Mouse (Mus musculus) ES-E14 (cell line): ENCODE results near the gene Pabpn1.

Experiments used
- CHD2 ChIP-seq: IDR thresholded peaks from 2 replicates; pipeline ENCODE4 v1.6.1; 2014; ENCODE audit warnings: mild to moderate bottlenecking, low read depth, low read length, inconsistent platforms
- HCFC1 ChIP-seq: IDR thresholded peaks from 2 replicates; pipeline ENCODE4 v1.6.1; 2012; ENCODE audit warnings: low read length, inconsistent platforms, borderline replicate concordance; ENCODE audit not compliant: insufficient read depth
- MAFK ChIP-seq: IDR thresholded peaks from 2 replicates; pipeline ENCODE4 v1.6.1; 2014; ENCODE audit warnings: mild to moderate bottlenecking, low read depth, low read length, inconsistent platforms; ENCODE audit not compliant: insufficient read depth
- ZC3H11A ChIP-seq: IDR thresholded peaks from 2 replicates; pipeline ENCODE4 v1.6.1; 2012; ENCODE audit warnings: low read depth, mild to moderate bottlenecking, inconsistent platforms, low read length, borderline replicate concordance
- ZNF384 ChIP-seq: IDR thresholded peaks from 2 replicates; pipeline ENCODE4 v1.6.1; 2012; ENCODE audit warnings: low read depth, low read length, inconsistent platforms

GRCm38 (mm10) chr14:54943971-54944370 is 51.7 kb downstream of the Pabpn1 start:
- no peak for TF ChIP-seq MAFK
- TF ChIP-seq ZC3H11A: no peak
- no peak for TF ChIP-seq ZNF384
- no peak for TF ChIP-seq HCFC1
- no peak for TF ChIP-seq CHD2
